Mouse (Mus musculus) forebrain, embryonic 14.5 days (tissue): ENCODE results near the gene AI597479. TPM values are rescaled to one million over a fixed set of nuclear protein-coding genes. Genes with fewer than 3 reads are reported as not detected.

Experiments
- ATAC-seq: fragments of 200-750 bp; cut with Nextera tagmentation; 2 replicates; pipeline ENCODE4 v1.8.0; 2017; ENCODE audit warnings: mild to moderate bottlenecking, moderate library complexity
- DNase-seq: peaks from one replicate; pipeline ENCODE4 v3.0.0-alpha.2; 2015; ENCODE audit warnings: low spot score
- H3K27ac ChIP-seq: fragments of 300-500 bp; sonication (generic); 2 replicates; pipeline ENCODE4 v1.5.1; 2014; ENCODE audit warnings: low read depth, mild to moderate bottlenecking, control low read depth, low read length, moderate library complexity
- H3K27me3 ChIP-seq: fragments of 300-500 bp; sonication (generic); replicated peaks from 2 replicates; pipeline ENCODE4 v1.6.1; 2014; ENCODE audit warnings: low read length, control low read depth, mixed read lengths; ENCODE audit not compliant: control insufficient read depth, insufficient read depth
- H3K36me3 ChIP-seq: fragments of 300-500 bp; sonication (generic); 2 replicates; pipeline ENCODE4 v1.6.1; 2014; ENCODE audit warnings: low read length, control low read depth; ENCODE audit not compliant: control insufficient read depth, insufficient read depth
- H3K4me1 ChIP-seq: fragments of 300-500 bp; sonication (generic); 2 replicates; pipeline ENCODE4 v1.6.1; 2014; ENCODE audit warnings: antibody characterized with exemption, low read length, control low read depth; ENCODE audit not compliant: control insufficient read depth, insufficient read depth
- H3K4me2 ChIP-seq: fragments of 300-500 bp; sonication (generic); 2 replicates; pipeline ENCODE4 v1.6.1; 2014; ENCODE audit warnings: mild to moderate bottlenecking, control low read depth, low read length
- H3K4me3 ChIP-seq: fragments of 300-500 bp; sonication (generic); 2 replicates; pipeline ENCODE4 v1.5.1; 2014; ENCODE audit warnings: low read depth, low read length, control low read depth
- H3K9ac ChIP-seq: fragments of 300-500 bp; sonication (generic); 2 replicates; pipeline ENCODE4 v1.6.1; 2014; ENCODE audit warnings: mild to moderate bottlenecking, low read length, control low read depth, moderate library complexity
- H3K9me3 ChIP-seq: fragments of 300-500 bp; sonication (generic); replicated peaks from 2 replicates; pipeline ENCODE4 v1.6.1; 2016; ENCODE audit warnings: low read length, control low read depth, mixed read lengths; ENCODE audit not compliant: control insufficient read depth
- WGBS: fragments of 180-500 bp; shearing (Covaris S2); extraction: QIAGEN DNeasy Blood & Tissue Kit; methylation state at CpG from one replicate; pipeline ENCODE4 v1.1.7; 2014; 5-methylcytosine and 5-hydroxymethylcytosine counted together
- polyA plus RNA-seq: library from polyadenylated mRNA; unstranded; fragments of >200 nt; fragmentation: Nextera tagmentation; extraction: Ambion mirVana; gene quantifications from 2 replicates; pipeline ENCODE4 v1.2.1, GENCODE M21; 2014

AI597479 gene
- polyA plus RNA-seq, 1 experiment from 2014 or later, result 50.4 TPM

GRCm38 (mm10) chr1:43074791-43075190, 23.7 kb upstream of the AI597479 start:
- Histone ChIP-seq H3K9me3 (no peaks in the 10 kb centered on the region), H3K36me3 (peaks cover 35% of the 10 kb centered on the region; the same call in 1 of the 2 replicates), H3K4me3 (no peak overlapping the region), H3K9ac (no peak overlapping the region), H3K4me2 (no peak overlapping the region), H3K4me1 (no peaks in the 10 kb centered on the region), H3K27ac (no peak overlapping the region), H3K27me3 (no peaks in the 10 kb centered on the region)
- ATAC-seq, result no peak
- 91% methylated on average over 2 of the region's 2 CpGs for WGBS
- DNase-seq, result no peak

- no peak for DNase-seq
- H3K9ac ChIP-seq, result no peak overlapping the region
- no peak overlapping the region for H3K27ac ChIP-seq
- H3K27me3 ChIP-seq, result no peaks in the 10 kb centered on the region
- peaks cover 20% of the 10 kb centered on the region; the same call in 1 of the 2 replicates for H3K36me3 ChIP-seq
- no peak overlapping the region for H3K4me3 ChIP-seq
- H3K4me2 ChIP-seq, result no peak overlapping the region
- no peaks in the 10 kb centered on the region for H3K9me3 ChIP-seq
- 92% methylated on average over 2 of the region's 2 CpGs for WGBS
- H3K4me1 ChIP-seq, result no peaks in the 10 kb centered on the region
- ATAC-seq, result no peak
Measured at GRCm38 (mm10) chr1:43078124-43078523, 20.4 kb upstream of the AI597479 start.

GRCm38 (mm10) chr1:43082946-43083345, 15.6 kb upstream of the AI597479 start:
- 87% methylated on average over 5 of the region's 5 CpGs for WGBS
- Histone ChIP-seq H3K9ac (no peak overlapping the region), H3K4me1 (no peaks in the 10 kb centered on the region), H3K27me3 (no peaks in the 10 kb centered on the region), H3K4me2 (no peak overlapping the region), H3K9me3 (no peaks in the 10 kb centered on the region), H3K36me3 (0 out of 2 replicates have a peak, but pooled peaks cover 4% of the 10 kb centered on the region), H3K4me3 (no peak overlapping the region), H3K27ac (no peak overlapping the region)
- ATAC-seq (no peak), DNase-seq (no peak)

- 0 out of 2 replicates have a peak, but pooled peaks cover 4% of the 10 kb centered on the region for H3K36me3 ChIP-seq
- no peak for ATAC-seq
- H3K27ac ChIP-seq, result no peak overlapping the region
- no peak overlapping the region for H3K4me3 ChIP-seq
- no peak overlapping the region for H3K4me2 ChIP-seq
- DNase-seq, result no peak
- H3K9me3 ChIP-seq, result no peaks in the 10 kb centered on the region
- peaks cover 10% of the 10 kb centered on the region for H3K4me1 ChIP-seq
- WGBS, result 69% methylated on average over 1 of the region's 1 CpGs
- no peak overlapping the region for H3K9ac ChIP-seq
- no peaks in the 10 kb centered on the region for H3K27me3 ChIP-seq
Measured at GRCm38 (mm10) chr1:43090418-43090817, 8.1 kb upstream of the AI597479 start.

GRCm38 (mm10) chr1:43091306-43092055, 7.0 kb upstream of the AI597479 start:
- Histone ChIP-seq H3K36me3 (0 out of 2 replicates have a peak, but pooled peaks cover 9% of the 10 kb centered on the region), H3K27me3 (no peaks in the 10 kb centered on the region), H3K4me1 (peaks cover 10% of the 10 kb centered on the region), H3K4me2 (peak overlapping the region; percentile 80), H3K4me3 (peak overlapping the region; percentile 72), H3K9ac (peak overlapping the region; percentile 91), H3K27ac (peak overlapping the region; percentile 86; the same call in 1 of the 2 replicates), H3K9me3 (no peaks in the 10 kb centered on the region)
- DNase-seq, result peak; percentile 6
- no peak for ATAC-seq
- WGBS, result 49% methylated on average over 13 of the region's 13 CpGs

DNA sequence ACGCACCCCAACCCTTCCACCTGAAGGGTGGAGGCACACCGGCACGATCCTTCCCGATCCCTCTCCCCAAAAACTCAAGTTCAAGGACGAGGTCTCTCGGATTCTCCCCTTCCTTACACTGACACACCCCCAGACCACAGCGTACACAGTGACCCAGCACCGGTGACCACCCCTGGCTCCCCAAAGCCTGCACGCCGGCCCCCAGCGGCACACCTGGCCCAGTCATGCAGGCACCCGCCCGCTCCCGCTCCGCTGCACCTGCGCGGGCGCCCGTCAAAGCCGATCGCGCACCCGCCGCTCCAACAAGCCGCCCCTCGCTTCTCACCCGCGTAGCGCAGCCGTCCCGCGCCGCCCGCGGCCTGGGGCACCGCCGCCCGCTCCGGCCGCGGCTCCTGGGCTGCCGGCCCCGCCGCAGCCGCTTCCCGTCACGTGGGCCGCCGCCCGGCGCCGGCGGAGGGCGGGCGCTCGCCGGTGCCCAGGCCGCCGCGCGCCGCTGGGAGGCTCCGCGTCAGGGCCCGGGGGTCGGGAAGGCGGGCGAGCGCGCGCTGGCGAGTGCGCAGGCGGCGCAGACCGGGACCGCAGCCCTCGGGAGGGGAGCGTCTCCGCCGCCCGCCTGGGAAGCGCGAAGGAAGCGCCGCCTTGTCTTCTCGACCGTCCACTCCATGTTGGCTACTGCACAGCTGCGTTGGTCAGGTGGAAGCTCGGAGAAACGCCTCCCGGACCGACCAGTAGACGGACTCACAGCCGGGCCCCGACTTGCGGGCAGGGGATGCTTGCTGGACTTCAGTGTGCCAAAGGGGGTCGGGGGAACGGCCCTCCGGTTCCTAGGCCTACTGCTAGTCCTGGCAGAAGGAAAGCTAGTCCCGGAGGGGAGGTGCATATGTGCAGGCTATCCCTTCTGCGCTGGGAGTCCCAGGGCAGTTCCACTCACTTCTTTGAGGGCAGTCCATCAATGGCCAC, 6.2 kb upstream of the AI597479 start:
- H3K4me1 ChIP-seq, result peaks cover 10% of the 10 kb centered on the region
- no peaks in the 10 kb centered on the region for H3K9me3 ChIP-seq
- 0 out of 2 replicates have a peak, but pooled peaks cover 9% of the 10 kb centered on the region for H3K36me3 ChIP-seq
- peak overlapping the region; percentile 72 for H3K4me3 ChIP-seq
- under 1% methylated on average over 102 of the region's 102 CpGs for WGBS
- ATAC-seq (peak; percentile 94), DNase-seq (peak; percentile 64)
- H3K4me2 ChIP-seq, result peak overlapping the region; percentile 80
- no peaks in the 10 kb centered on the region for H3K27me3 ChIP-seq
- peak overlapping the region; percentile 86 for H3K27ac ChIP-seq
- H3K9ac ChIP-seq, result peak overlapping the region; percentile 91

DNA sequence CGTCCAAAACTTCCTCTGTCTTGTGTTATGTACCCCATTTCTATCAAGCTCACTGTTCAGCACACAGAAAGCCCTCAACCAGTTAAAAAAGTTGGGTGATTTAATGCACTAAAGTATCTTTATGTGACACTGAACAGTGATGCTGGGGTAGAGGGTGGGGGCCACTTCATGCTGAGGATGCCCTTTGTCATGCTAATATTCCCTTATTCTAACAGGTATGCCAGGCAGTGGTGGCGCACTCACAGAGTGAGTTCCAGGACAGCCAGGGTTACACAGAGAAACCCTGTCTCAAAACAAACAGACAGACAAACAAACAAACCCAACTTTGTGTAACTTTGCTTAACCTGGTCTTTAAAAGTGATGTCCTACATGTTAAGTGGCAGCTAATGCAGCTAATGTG, 4.3 kb upstream of the AI597479 start:
- H3K27me3 ChIP-seq, result no peaks in the 10 kb centered on the region
- H3K4me1 ChIP-seq, result peaks cover 10% of the 10 kb centered on the region
- H3K9me3 ChIP-seq, result no peaks in the 10 kb centered on the region
- no peak overlapping the region for H3K9ac ChIP-seq
- WGBS, result 66% methylated on average over 2 of the region's 2 CpGs
- ATAC-seq, result no peak
- 0 out of 2 replicates have a peak, but pooled peaks cover 6% of the 10 kb centered on the region for H3K36me3 ChIP-seq
- no peak for DNase-seq
- H3K27ac ChIP-seq, result no peak overlapping the region
- no peak overlapping the region for H3K4me2 ChIP-seq
- H3K4me3 ChIP-seq, result no peak overlapping the region

DNA sequence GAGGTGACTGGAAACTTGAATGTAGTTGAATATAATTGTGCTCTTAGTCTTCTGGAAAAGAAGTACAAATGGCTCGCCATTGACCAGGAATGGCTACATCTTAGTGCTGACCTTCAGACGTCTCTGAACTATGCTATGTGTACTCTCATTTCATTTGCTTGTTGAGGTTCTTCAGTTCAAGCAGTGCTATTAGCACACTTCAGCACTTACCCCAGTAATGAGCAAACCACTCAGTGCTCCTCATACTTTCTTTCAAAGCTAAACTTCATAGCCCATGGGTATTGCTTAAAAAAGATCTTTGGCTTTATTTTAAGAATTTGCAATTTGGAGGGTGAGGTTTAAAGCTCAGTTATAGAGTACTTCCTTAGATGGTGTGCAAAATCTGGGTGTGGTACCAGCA, 10.2 kb downstream of the AI597479 start:
- 92% methylated on average over 2 of the region's 2 CpGs for WGBS
- H3K27ac ChIP-seq, result no peak overlapping the region
- no peak overlapping the region for H3K4me2 ChIP-seq
- ATAC-seq (no peak), DNase-seq (no peak)
- H3K4me1 ChIP-seq, result no peaks in the 10 kb centered on the region
- H3K27me3 ChIP-seq, result no peaks in the 10 kb centered on the region
- no peak overlapping the region for H3K4me3 ChIP-seq
- H3K36me3 ChIP-seq, result peaks cover 40% of the 10 kb centered on the region
- H3K9ac ChIP-seq, result no peak overlapping the region
- H3K9me3 ChIP-seq, result no peaks in the 10 kb centered on the region
